Mouse (Mus musculus) cerebellum, adult 2 months (tissue): ENCODE results near the gene Slc25a23. TPM values are rescaled to one million over a fixed set of nuclear protein-coding genes. Genes with fewer than 3 reads are reported as not detected.
A peak's percentile ranks its signal among the peaks of the same experiment; 100 is the strongest.

Source experiments
- DNase-seq, 2 experiments: peaks; one replicate each; pipeline ENCODE4 v3.0.0; 2021
- H3K27ac ChIP-seq: fragments of 200-500 bp; 2 replicates; pipeline ENCODE4 v1.5.1; 2012; ENCODE audit warnings: low read length, control low read depth, inconsistent platforms; ENCODE audit not compliant: insufficient read depth
- H3K27me3 ChIP-seq: fragments of 200-500 bp; 2 replicates; pipeline ENCODE4 v1.6.1; 2012; ENCODE audit warnings: inconsistent platforms, mild to moderate bottlenecking, low read length, moderate library complexity; ENCODE audit not compliant: control insufficient read depth, insufficient read depth
- H3K4me1 ChIP-seq: fragments of 200-500 bp; 2 replicates; pipeline ENCODE4 v1.6.1; 2011; ENCODE audit warnings: low read length; ENCODE audit not compliant: control insufficient read depth, insufficient read depth
- H3K4me3 ChIP-seq: fragments of 200-500 bp; replicated peaks from 2 replicates; pipeline ENCODE3; 2011; ENCODE audit warnings: mild to moderate bottlenecking, low read depth, low read length, control low read depth; ENCODE audit not compliant: insufficient read depth
- CTCF ChIP-seq: fragments of 200-500 bp; IDR thresholded peaks from 2 replicates; pipeline ENCODE4 v1.5.1; 2011; ENCODE audit warnings: low read depth, mild to moderate bottlenecking, control low read depth, low read length, moderate library complexity, borderline replicate concordance; ENCODE audit not compliant: insufficient read depth
- POLR2A ChIP-seq: fragments of 200-500 bp; IDR thresholded peaks from 2 replicates; pipeline ENCODE4 v1.6.1; 2011; ENCODE audit warnings: low read length, control low read depth, borderline replicate concordance; ENCODE audit not compliant: insufficient read depth
- WGBS: fragments of 180-500 bp; shearing (Covaris S2); methylation state at CpG from one replicate; pipeline ENCODE4 v1.1.7; 2018; 5-methylcytosine and 5-hydroxymethylcytosine counted together
- polyA plus RNA-seq: library from polyadenylated mRNA; depleted of rRNA; stranded (reverse); fragments of >200 nt; gene quantifications from 2 replicates; pipeline ENCODE4 v1.2.3, GENCODE M21; 2012; rRNA removed

Gene Slc25a23
- polyA plus RNA-seq, 1 experiment: 178 TPM

DNA sequence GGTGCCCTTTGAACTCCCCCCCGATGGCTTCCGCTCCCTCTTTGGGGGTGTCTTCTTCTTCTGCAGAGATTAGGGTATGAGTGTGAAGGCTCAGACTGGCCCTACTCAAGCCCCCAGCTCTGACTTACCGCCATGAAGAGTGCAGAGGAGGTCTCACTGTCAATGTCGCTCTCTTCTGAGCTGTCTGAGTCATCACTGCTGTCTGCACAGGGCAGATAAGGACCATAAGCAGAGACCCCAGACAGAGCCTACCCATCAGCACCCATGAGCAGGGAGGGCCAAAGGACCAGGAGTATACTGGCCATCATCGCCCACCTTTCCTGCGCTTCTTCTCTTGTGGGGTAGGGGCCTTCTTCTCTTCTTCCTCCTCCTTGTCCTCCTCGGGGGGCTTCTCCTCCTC, 55.7 kb downstream of the Slc25a23 start:
- H3K4me3 ChIP-seq: no peak overlapping the region
- no peak overlapping the region for H3K27ac ChIP-seq
- TF ChIP-seq CTCF (no peak), POLR2A (no peak)
- H3K27me3 ChIP-seq: no peaks in the 10 kb centered on the region
- DNase-seq: no peak
- no peaks in the 10 kb centered on the region for H3K4me1 ChIP-seq
- 98% methylated on average over 7 of the region's 7 CpGs for WGBS

DNA sequence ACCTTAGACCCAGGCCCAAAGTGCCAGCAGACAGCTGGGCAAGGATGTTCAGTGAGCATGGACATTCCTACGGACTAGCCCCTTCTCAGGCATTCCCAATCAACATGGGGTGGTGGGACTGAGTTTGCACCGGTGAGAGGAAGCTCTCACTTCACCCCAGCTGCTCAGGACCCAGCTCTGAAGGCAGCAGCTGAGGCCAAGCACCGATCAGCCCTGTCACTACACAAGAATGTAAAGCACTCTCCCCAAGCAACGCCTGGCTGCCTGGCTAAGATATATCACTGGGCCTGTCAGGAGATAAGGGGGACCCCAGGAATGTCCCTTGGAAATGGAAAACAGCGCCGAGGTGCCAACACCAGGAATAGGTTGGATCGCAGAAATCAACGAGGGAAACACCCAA, 58.4 kb downstream of the Slc25a23 start:
- Histone ChIP-seq H3K4me1 (no peaks in the 10 kb centered on the region), H3K27me3 (no peaks in the 10 kb centered on the region), H3K27ac (no peak overlapping the region), H3K4me3 (no peak overlapping the region)
- 70% methylated on average over 8 of the region's 8 CpGs for WGBS
- DNase-seq: no peak
- no peak for TF ChIP-seq POLR2A
- no peak for TF ChIP-seq CTCF

DNA sequence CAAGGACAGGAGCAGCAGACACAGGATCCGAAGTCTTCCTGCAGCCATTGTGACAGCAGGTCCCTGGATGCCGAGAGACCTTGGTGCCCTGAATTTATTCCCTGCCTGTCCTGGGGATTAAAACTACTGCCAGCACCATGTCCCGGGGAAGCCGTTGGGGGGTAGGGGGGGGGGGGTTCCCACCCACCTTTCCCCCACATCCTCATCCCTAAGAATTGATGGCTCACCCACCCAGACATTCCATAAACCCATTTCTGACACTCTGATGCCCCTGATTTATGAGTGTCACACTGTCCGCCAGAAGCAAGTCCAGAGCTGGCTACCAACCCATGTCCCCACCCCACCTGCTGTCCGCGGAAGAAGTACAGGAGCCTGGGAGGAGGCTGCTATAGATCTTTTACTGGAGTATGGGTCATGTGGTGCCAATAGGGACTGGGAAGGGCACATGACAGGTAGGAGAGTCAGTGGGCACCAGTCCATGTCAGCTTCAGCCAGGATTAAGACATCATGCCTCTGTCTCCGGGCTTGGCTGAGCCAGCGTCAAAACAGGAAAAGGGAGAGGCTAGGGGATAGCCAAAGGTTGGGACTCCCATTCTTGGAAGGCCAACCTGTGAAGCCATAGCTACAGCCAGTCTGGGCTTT, 59.6 kb downstream of the Slc25a23 start, which contains the start of gene Pspn:
Pspn (minus strand) TSS at position 51 of the 642 bp plus-strand sequence.
- Histone ChIP-seq H3K4me3 (no peak within 1 kb of the TSS), H3K27me3 (no peaks in the 10 kb centered on the region), H3K4me1 (no peaks in the 10 kb centered on the region), H3K27ac (no peak within 1 kb of the TSS)
- WGBS: 57% methylated on average over 9 of the region's 9 CpGs
- DNase-seq: no peak
- TF ChIP-seq CTCF: no peak
- no peak for TF ChIP-seq POLR2A

DNA sequence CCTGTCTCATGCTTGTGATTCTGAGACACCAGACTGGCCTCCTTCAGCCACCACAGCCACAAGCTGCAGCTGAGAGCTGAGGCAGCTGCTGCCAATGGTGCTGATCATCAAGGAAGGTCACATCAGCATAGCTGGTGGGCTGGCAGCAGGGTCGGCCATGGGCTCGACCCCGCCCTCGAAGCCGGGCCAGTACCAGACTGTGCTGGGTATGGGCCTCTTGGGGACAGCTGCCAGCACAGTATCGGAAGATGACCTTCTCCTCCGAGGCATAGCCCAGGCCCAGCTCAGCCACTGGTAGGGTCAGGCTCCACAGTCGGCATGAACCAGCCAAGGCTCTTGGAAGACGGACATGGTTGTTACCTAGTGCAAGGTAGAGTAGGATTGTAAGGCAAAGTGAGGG, 60.2 kb downstream of the Slc25a23 start:
- Histone ChIP-seq H3K27me3 (no peaks in the 10 kb centered on the region), H3K4me3 (no peak overlapping the region), H3K4me1 (no peaks in the 10 kb centered on the region), H3K27ac (no peak overlapping the region)
- WGBS: 87% methylated on average over 9 of the region's 9 CpGs
- TF ChIP-seq POLR2A: no peak
- TF ChIP-seq CTCF: no peak
- DNase-seq: no peak

DNA sequence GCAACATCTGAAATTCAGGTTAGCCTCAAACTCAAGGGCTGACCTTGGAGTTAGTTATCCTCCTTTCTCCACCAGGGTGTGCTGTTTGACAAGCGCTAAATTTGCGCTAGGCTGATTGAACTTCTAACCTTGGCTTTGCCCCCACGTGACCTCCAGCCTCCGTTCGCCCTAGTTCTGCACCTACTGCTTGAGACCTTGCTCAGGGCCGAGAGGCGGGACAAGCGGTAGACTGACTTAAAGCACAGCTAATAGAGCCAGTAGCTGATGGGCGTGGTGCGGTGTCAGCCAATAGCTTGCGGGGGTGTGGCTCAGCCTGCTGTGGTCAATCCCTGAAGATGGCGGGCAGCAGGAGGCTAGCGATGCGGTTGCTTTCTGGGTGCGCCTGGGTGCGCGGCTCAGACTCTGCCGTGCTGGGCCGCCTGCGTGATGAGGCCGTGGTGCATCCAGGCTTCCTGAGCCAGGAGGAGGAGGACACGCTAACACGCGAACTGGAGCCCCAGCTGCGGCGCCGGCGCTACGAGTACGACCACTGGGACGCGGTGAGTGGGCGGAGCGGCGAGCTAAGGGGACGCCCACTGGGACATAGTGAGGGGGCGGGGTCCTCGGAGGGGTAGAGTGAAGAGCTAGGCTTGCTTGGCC, 62.5 kb downstream of the Slc25a23 start, which contains the start of gene Alkbh7:
Alkbh7 (plus strand) TSS at position 311 of the 639 bp plus-strand sequence.
- H3K27ac ChIP-seq: peak within 1 kb of the TSS; percentile 40; the same call in 1 of the 2 replicates
- under 1% methylated on average over 38 of the region's 38 CpGs for WGBS
- peak within 1 kb of the TSS; percentile 78 for H3K4me3 ChIP-seq
- H3K4me1 ChIP-seq: no peaks in the 10 kb centered on the region
- peak; percentile 93 to 96 for DNase-seq
- TF ChIP-seq CTCF (peak; percentile 79), POLR2A (peak; percentile 80)
- H3K27me3 ChIP-seq: no peaks in the 10 kb centered on the region

DNA sequence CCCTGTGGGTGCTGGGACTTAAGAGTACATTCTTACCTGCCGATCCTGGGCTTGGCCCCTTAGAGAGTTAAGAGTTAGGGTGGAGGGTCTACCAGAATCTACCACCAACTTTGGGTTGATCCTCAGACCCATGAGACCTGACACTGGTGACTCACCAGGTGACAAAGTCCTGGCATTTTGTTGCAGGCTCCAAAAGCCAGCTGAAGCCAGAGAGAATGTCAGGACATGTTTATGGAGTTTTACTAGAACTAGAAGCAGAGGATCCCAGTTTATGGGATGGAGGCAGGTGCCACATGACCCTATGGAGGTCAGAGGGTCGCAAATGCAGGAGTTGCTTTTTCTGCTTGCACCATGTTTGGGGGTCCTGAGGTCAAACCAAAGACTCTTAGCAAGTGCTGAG, 63.2 kb downstream of the Slc25a23 start:
- peak in 1 of 2 experiments; percentile 20 for DNase-seq
- TF ChIP-seq POLR2A (no peak), CTCF (no peak)
- Histone ChIP-seq H3K4me1 (no peaks in the 10 kb centered on the region), H3K27ac (peak overlapping the region; percentile 24; the same call in 1 of the 2 replicates), H3K4me3 (no peak overlapping the region), H3K27me3 (no peaks in the 10 kb centered on the region)
- WGBS: 71% methylated on average over 2 of the region's 2 CpGs

DNA sequence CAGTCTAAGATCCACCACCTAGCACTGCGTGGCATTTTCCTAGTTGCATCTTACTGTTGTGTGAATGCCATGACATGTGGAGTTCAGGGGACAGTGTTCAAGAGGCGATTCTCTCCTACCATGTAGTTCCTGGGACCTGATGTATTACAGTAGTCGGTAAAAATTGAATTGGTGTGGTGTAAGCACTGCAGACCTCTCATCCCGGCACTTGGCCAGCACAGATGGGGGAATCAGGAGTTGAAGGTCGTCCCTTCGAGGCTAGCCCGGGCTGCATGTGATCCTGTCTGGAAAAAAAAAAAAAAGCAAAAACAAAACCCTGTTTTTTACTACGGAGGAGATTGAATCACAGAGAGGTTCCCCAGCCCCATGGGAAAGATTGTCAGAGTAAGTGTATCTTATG, 64.6 kb downstream of the Slc25a23 start:
- peak in 1 of 2 experiments; percentile 6 for DNase-seq
- Histone ChIP-seq H3K27ac (no peak overlapping the region), H3K27me3 (no peaks in the 10 kb centered on the region), H3K4me3 (no peak overlapping the region), H3K4me1 (peaks cover 5% of the 10 kb centered on the region; the same call in 1 of the 2 replicates)
- 84% methylated on average over 8 of the region's 8 CpGs for whole genome bisulfite sequencing
- TF ChIP-seq POLR2A (no peak), CTCF (no peak)

Other genes with a start within 250 kb of the Slc25a23 start
- 3.1 and 3.6 TPM in 2 replicates for gene Rfx2, start 228.8 kb downstream of the Slc25a23 start, polyA plus RNA-seq
- 0.03 TPM in 2 replicates for gene Acsbg2, start 185.4 kb downstream of the Slc25a23 start, polyA plus RNA-seq
- 0.03 TPM in 1 of 2 replicates, not detected in the other for gene 1700061G19Rik, start 184.4 kb downstream of the Slc25a23 start, polyA plus RNA-seq
- gene Mllt1, start 124.4 kb downstream of the Slc25a23 start, polyA plus RNA-seq: 45.7 and 47.9 TPM in 2 replicates
- gene Acer1, start 77.7 kb downstream of the Slc25a23 start, polyA plus RNA-seq: not detected in 2 replicates
- 167 and 175 TPM in 2 replicates for gene Clpp, start 69.6 kb downstream of the Slc25a23 start, polyA plus RNA-seq
- 56.7 and 70.4 TPM in 2 replicates for gene Alkbh7, start 62.5 kb downstream of the Slc25a23 start, polyA plus RNA-seq
- gene Pspn, start 59.8 kb downstream of the Slc25a23 start, polyA plus RNA-seq: 0.41 TPM in 1 of 2 replicates, not detected in the other
- 81.0 and 85.3 TPM in 2 replicates for gene Gtf2f1, start 48.6 kb downstream of the Slc25a23 start, polyA plus RNA-seq
- 0.10 and 0.34 TPM in 2 replicates for gene Gm17949, start 48.4 kb downstream of the Slc25a23 start, polyA plus RNA-seq
- 67.7 and 70.3 TPM in 2 replicates for gene Khsrp, start 28.3 kb downstream of the Slc25a23 start, polyA plus RNA-seq
- gene Slc25a41, start 18.2 kb downstream of the Slc25a23 start, polyA plus RNA-seq: 0.17 and 0.29 TPM in 2 replicates
- 2.8 and 3.3 TPM in 2 replicates for gene Crb3, start 758 bp downstream of the Slc25a23 start, polyA plus RNA-seq
- 1.1 and 2.1 TPM in 2 replicates for gene Dennd1c, start 18.7 kb upstream of the Slc25a23 start, polyA plus RNA-seq
- gene Tubb4a, start 27.9 kb upstream of the Slc25a23 start, polyA plus RNA-seq: 1,121 and 1,177 TPM in 2 replicates
- 5.8 and 7.7 TPM in 2 replicates for gene Tnfsf9, start 45.5 kb upstream of the Slc25a23 start, polyA plus RNA-seq
- gene Cd70, start 89.9 kb upstream of the Slc25a23 start, polyA plus RNA-seq: 11.7 and 12.5 TPM in 2 replicates
- gene Tnfsf14, start 134.3 kb upstream of the Slc25a23 start, polyA plus RNA-seq: not detected in 2 replicates
- 1.1 and 1.3 TPM in 2 replicates for gene C3, start 168.3 kb upstream of the Slc25a23 start, polyA plus RNA-seq
- gene Gpr108, start 188.6 kb upstream of the Slc25a23 start, polyA plus RNA-seq: 44.0 and 46.9 TPM in 2 replicates
- gene Trip10, start 189.6 kb upstream of the Slc25a23 start, polyA plus RNA-seq: 8.5 and 10.1 TPM in 2 replicates
- gene Vav1, start 219.2 kb upstream of the Slc25a23 start, polyA plus RNA-seq: 1.2 and 1.5 TPM in 2 replicates